ENCODE assay signal across 8 mouse cellular contexts in genomic region chr15:79074913-79075532, GRCm38 (mm10). TPM values are rescaled to one million over a fixed set of nuclear protein-coding genes. Genes with fewer than 3 reads are reported as not detected.
DNase-seq lines count a peak whose midpoint lies in the region; ATAC-seq and TF ChIP-seq lines count a peak whose summit lies in the region.

Eif3l (plus strand) TSS chr15:79075179.

- no peaks in the 10 kb centered on the region for H3K9me3 ChIP-seq in hindbrain, embryonic 15.5 days

- peak within 1 kb of the TSS; percentile 66 for H3K9ac ChIP-seq in hindbrain, embryonic 15.5 days

- peak; percentile 83 for DNase-seq in T-cell, adult 2 months (ENCODE audit: low spot score)
- peak; percentile 85 to 93 for DNase-seq in cerebellum, postnatal 25 days
- DNase-seq in frontal cortex, postnatal 36 days (ENCODE audit: low spot score in 2 of 2), result peak; percentile 85 to 87
- DNase-seq in left cerebral cortex, adult 2 months (ENCODE audit: extremely low spot score in 1 of 2, low spot score in 2 of 2), result peak; percentile 88 to 90
- peak; percentile 88 to 90 for DNase-seq in right cerebral cortex, adult 2 months (ENCODE audit: low spot score in 2 of 2)
- peak; percentile 91 for DNase-seq in urinary bladder, postnatal 14 days (ENCODE audit: low spot score)

- no peak for TF ChIP-seq CTCF in left cerebral cortex, adult 2 months (IDR thresholded peaks at IDR 0.05)

- under 1% methylated on average over 49 of the region's 49 CpGs for WGBS in hindbrain, embryonic 15.5 days

- H3K36me3 ChIP-seq in hindbrain, embryonic 15.5 days, result peaks cover 33% of the 10 kb centered on the region

- no peaks in the 10 kb centered on the region for H3K27me3 ChIP-seq in hindbrain, embryonic 15.5 days

- peak; percentile 92 for ATAC-seq in hindbrain, embryonic 15.5 days (ENCODE audit: low FRiP score, low read depth)
- ATAC-seq in megakaryocyte, adult 5-6 weeks (ENCODE audit: poor library complexity, severe bottlenecking), result peak; percentile 98

- peak within 1 kb of the TSS; percentile 66 for H3K4me2 ChIP-seq in hindbrain, embryonic 15.5 days

- peaks cover 23% of the 10 kb centered on the region for H3K4me1 ChIP-seq in hindbrain, embryonic 15.5 days (replicated peaks)

- intact Hi-C loops in left cerebral cortex, adult 2 months (cut with DNase I), result loop anchor here (5.0 kb wide), 1 partner anchor 158 kb away; no protein-coding TSS in a partner anchor

- H3K27ac ChIP-seq in hindbrain, embryonic 15.5 days (replicated peaks), result peak within 1 kb of the TSS; percentile 73
- peak within 1 kb of the TSS; percentile 83 for H3K27ac ChIP-seq in left cerebral cortex, adult 2 months

- peak within 1 kb of the TSS; percentile 88 for H3K4me3 ChIP-seq in hindbrain, embryonic 15.5 days
- H3K4me3 ChIP-seq in left cerebral cortex, adult 2 months, result peak within 1 kb of the TSS; percentile 97

RNA-seq across cellular contexts. Expression of gene Eif3l, which starts in this region (rescaled TPM):
- polyA plus RNA-seq in hindbrain, embryonic 15.5 days (2015; fragmentation: Nextera tagmentation; extraction: Ambion mirVana), result 167 and 177 TPM in 2 replicates
- 10 to 100 TPM; 62.5 to 66.6 TPM for total RNA-seq in left cerebral cortex, adult 2 months (2021)
- total RNA-seq in megakaryocyte, adult 5-6 weeks (2015), result 110 and 116 TPM in 2 replicates
- 153 and 155 TPM in 2 replicates for total RNA-seq in megakaryocyte, adult 5-6 weeks (2017)

Comparison
In these comparisons a context has a peak if more than half of its experiments do, and no peak if none do; other contexts are left out.
1. Peak in every context shown above with its lines: DNase-seq, ATAC-seq, H3K4me3 ChIP-seq and H3K27ac ChIP-seq.